Mouse (Mus musculus) hindbrain, embryonic 15.5 days (tissue): ENCODE data around the gene Ephb1. TPM values are rescaled to one million over a fixed set of nuclear protein-coding genes. Genes with fewer than 3 reads are reported as not detected.

ENCODE experiments used
- ATAC-seq: fragments of 200-750 bp; cut with Nextera tagmentation; 2 replicates; pipeline ENCODE4 v1.8.0; 2017; ENCODE audit warnings: low read depth, moderate number of reproducible peaks, moderate TSS enrichment; ENCODE audit not compliant: low FRiP score
- H3K27ac ChIP-seq: fragments of 300-500 bp; sonication (generic); replicated peaks from 2 replicates; pipeline ENCODE4 v1.5.1; 2015; ENCODE audit warnings: mild to moderate bottlenecking, inconsistent platforms
- H3K27me3 ChIP-seq: fragments of 300-500 bp; sonication (generic); 2 replicates; pipeline ENCODE4 v1.6.1; 2015; ENCODE audit warnings: control low read depth, inconsistent platforms
- H3K36me3 ChIP-seq: fragments of 300-500 bp; sonication (generic); 2 replicates; pipeline ENCODE4 v1.6.1; 2015; ENCODE audit warnings: control low read depth, inconsistent platforms
- H3K4me1 ChIP-seq: fragments of 300-500 bp; sonication (generic); replicated peaks from 2 replicates; pipeline ENCODE4 v1.6.1; 2015; ENCODE audit warnings: control low read depth, inconsistent platforms
- H3K4me2 ChIP-seq: fragments of 300-500 bp; sonication (generic); 2 replicates; pipeline ENCODE4 v1.6.1; 2015; ENCODE audit warnings: moderate library complexity, mild to moderate bottlenecking, inconsistent platforms
- H3K4me3 ChIP-seq: fragments of 300-500 bp; sonication (generic); 2 replicates; pipeline ENCODE4 v1.5.1; 2015; ENCODE audit warnings: mild to moderate bottlenecking, inconsistent platforms
- H3K9ac ChIP-seq: fragments of 300-500 bp; sonication (generic); 2 replicates; pipeline ENCODE4 v1.6.1; 2015; ENCODE audit warnings: inconsistent platforms
- H3K9me3 ChIP-seq: fragments of 300-500 bp; sonication (generic); 2 replicates; pipeline ENCODE4 v1.6.1; 2016; ENCODE audit warnings: control low read depth, inconsistent platforms
- WGBS: fragments of 180-500 bp; shearing (Covaris S2); methylation state at CpG from one replicate; pipeline ENCODE4 v1.1.7; 2015; 5-methylcytosine and 5-hydroxymethylcytosine counted together
- polyA plus RNA-seq: library from polyadenylated mRNA; unstranded; fragments of >200 nt; fragmentation: Nextera tagmentation; extraction: Ambion mirVana; gene quantifications from 2 replicates; pipeline ENCODE4 v1.2.1, GENCODE M21; 2015

Ephb1 gene
- 51.4 and 53.1 TPM in 2 replicates for polyA plus RNA-seq

DNA sequence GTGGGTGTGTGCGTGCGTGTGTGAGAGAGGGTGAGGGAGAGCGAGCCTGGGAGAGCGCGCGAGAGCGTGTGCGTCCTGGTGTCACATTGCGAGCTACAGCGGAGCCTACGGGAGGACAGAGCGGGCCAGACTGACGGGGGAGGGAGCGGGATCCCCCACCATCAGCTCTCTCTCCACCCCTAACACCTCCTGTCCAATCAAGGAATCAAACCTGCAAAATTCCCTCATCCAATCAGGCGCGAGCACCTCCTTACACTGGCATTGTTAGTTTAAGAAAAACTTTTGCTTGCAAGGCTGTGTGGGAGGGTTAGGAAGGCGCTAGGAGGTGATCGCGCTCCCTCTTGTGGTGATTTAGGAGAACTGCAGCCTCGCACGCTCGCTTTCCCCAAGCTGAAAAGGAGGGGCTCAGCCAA, at the start of gene Ephb1:
Gene Ephb1 (minus strand): TSS at position 133 of the 413 bp plus-strand sequence.
- Histone ChIP-seq H3K9ac (peak within 1 kb of the TSS; percentile 96), H3K27me3 (peaks cover 12% of the 10 kb centered on the region; the same call in 1 of the 2 replicates), H3K4me1 (peaks cover 24% of the 10 kb centered on the region), H3K4me3 (peak within 1 kb of the TSS; percentile 87), H3K27ac (peak within 1 kb of the TSS; percentile 86), H3K4me2 (peak within 1 kb of the TSS; percentile 89), H3K36me3 (no peaks in the 10 kb centered on the region), H3K9me3 (no peaks in the 10 kb centered on the region)
- 1% methylated on average over 22 of the region's 22 CpGs for WGBS
- ATAC-seq, result peak; percentile 97

GRCm38 (mm10) chr9:102403086-102404021, 48.9 kb upstream of the Ephb1 start:
- 26% methylated on average over 18 of the region's 18 CpGs for WGBS
- ATAC-seq, result peak; percentile 51; the same call in 1 of the 2 replicates
- H3K4me1 ChIP-seq, result 0 out of 2 replicates have a peak, but pooled peaks cover 9% of the 10 kb centered on the region
- H3K36me3 ChIP-seq, result no peaks in the 10 kb centered on the region
- H3K4me2 ChIP-seq, result peak overlapping the region; percentile 10
- H3K9me3 ChIP-seq, result no peaks in the 10 kb centered on the region
- H3K27me3 ChIP-seq, result no peaks in the 10 kb centered on the region
- no peak overlapping the region for H3K4me3 ChIP-seq
- H3K9ac ChIP-seq, result no peak overlapping the region
- no peak overlapping the region for H3K27ac ChIP-seq

- ATAC-seq, result no peak
These were observed 48.2 kb upstream of the Ephb1 start for GRCm38 (mm10) chr9:102402671-102403070.

DNA sequence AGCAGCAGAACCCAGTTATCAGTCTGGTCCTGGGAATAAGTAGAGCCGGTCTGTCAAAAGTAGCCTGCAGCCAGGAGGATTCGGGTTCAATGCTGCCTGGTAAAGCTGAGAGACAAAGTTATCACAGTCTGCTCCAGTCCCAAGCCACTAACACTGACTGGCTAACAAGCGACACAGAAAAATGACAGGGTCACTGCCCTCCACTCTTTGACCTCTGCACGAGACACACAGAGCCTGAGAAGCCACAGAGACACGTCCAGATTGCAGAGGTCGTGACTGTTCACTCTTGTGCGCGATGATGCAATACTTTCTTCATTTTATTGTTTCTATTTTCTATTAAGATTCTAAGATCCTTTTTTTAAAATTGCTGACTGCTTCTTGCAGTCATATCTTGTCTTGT, 33.8 kb upstream of the Ephb1 start:
- no peaks in the 10 kb centered on the region for H3K4me1 ChIP-seq
- H3K27me3 ChIP-seq, result no peaks in the 10 kb centered on the region
- WGBS, result 49% methylated on average over 8 of the region's 8 CpGs
- ATAC-seq, result no peak
- H3K9ac ChIP-seq, result no peak overlapping the region
- H3K36me3 ChIP-seq, result no peaks in the 10 kb centered on the region
- no peak overlapping the region for H3K4me2 ChIP-seq
- no peaks in the 10 kb centered on the region for H3K9me3 ChIP-seq
- H3K27ac ChIP-seq, result no peak overlapping the region
- H3K4me3 ChIP-seq, result no peak overlapping the region

More at GRCm38 (mm10) chr9:102402671-102403070, 48.2 kb upstream of the Ephb1 start:
- Histone ChIP-seq H3K9me3 (no peaks in the 10 kb centered on the region), H3K4me1 (0 out of 2 replicates have a peak, but pooled peaks cover 9% of the 10 kb centered on the region), H3K9ac (no peak overlapping the region), H3K36me3 (no peaks in the 10 kb centered on the region), H3K4me3 (no peak overlapping the region), H3K27ac (no peak overlapping the region), H3K27me3 (no peaks in the 10 kb centered on the region), H3K4me2 (no peak overlapping the region)
- 67% methylated on average over 3 of the region's 3 CpGs for WGBS

GRCm38 (mm10) chr9:102386816-102387215, 32.3 kb upstream of the Ephb1 start:
- Histone ChIP-seq H3K27ac (no peak overlapping the region), H3K9me3 (no peaks in the 10 kb centered on the region), H3K4me2 (no peak overlapping the region), H3K27me3 (no peaks in the 10 kb centered on the region), H3K4me3 (no peak overlapping the region), H3K9ac (no peak overlapping the region), H3K36me3 (no peaks in the 10 kb centered on the region), H3K4me1 (no peaks in the 10 kb centered on the region)
- 91% methylated on average over 9 of the region's 9 CpGs for WGBS
- ATAC-seq, result no peak

DNA sequence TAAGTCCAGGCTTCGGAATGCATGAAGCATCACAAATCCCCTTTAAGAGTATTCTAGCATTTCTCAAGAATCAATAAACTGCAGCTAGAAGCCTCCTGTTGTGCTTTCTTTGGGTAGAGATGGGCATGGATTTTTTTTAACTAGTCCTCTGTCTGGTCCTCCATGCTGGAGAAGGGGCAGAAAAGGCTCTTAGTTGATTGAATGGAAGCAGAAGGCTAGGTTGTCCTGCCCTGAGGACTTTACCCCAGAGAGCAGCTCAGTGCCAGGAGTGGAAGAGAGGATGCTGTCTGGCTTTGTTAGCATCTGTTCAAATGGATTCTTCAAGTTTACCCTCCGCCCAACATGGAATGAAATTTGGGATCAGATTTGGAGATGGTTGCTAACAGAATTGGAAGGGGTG, 25.7 kb upstream of the Ephb1 start:
- WGBS, result 83% methylated on average over 2 of the region's 2 CpGs
- no peak for ATAC-seq
- no peaks in the 10 kb centered on the region for H3K27me3 ChIP-seq

GRCm38 (mm10) chr9:102374661-102375060, 20.2 kb upstream of the Ephb1 start:
- H3K4me2 ChIP-seq, result no peak overlapping the region
- ATAC-seq, result no peak
- H3K4me1 ChIP-seq, result no peaks in the 10 kb centered on the region
- H3K9me3 ChIP-seq, result no peaks in the 10 kb centered on the region
- no peak overlapping the region for H3K4me3 ChIP-seq
- no peaks in the 10 kb centered on the region for H3K36me3 ChIP-seq
- H3K27ac ChIP-seq, result no peak overlapping the region
- H3K9ac ChIP-seq, result no peak overlapping the region
- WGBS, result 88% methylated on average over 5 of the region's 5 CpGs
- no peaks in the 10 kb centered on the region for H3K27me3 ChIP-seq

More for the DNA sequence above, 25.7 kb upstream of the Ephb1 start:
- Histone ChIP-seq H3K36me3 (no peaks in the 10 kb centered on the region), H3K4me2 (no peak overlapping the region), H3K4me3 (no peak overlapping the region), H3K9ac (no peak overlapping the region), H3K27ac (no peak overlapping the region), H3K9me3 (no peaks in the 10 kb centered on the region), H3K4me1 (no peaks in the 10 kb centered on the region)

DNA sequence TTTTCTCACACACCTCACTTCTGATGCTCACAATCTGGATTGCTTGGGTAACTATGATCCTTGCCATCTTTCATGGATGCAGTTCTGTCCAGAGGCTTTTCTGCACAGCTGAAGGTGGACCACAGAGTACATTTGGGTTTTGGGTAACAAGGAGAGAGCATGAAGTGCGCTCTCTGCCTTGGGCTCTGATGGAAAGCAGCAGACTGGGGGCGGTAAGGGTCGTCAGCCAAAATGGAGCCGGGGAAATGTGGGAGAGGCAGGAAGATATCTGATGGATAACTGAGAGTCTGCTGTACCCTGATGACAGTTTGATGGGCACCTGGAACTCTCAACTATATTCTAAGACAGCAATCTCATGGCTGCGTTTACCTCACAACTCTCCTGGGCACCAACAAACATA, 19.4 kb upstream of the Ephb1 start:
- 86% methylated on average over 5 of the region's 5 CpGs for WGBS
- Histone ChIP-seq H3K27me3 (no peaks in the 10 kb centered on the region), H3K9ac (no peak overlapping the region), H3K36me3 (no peaks in the 10 kb centered on the region), H3K4me1 (no peaks in the 10 kb centered on the region), H3K27ac (no peak overlapping the region), H3K9me3 (no peaks in the 10 kb centered on the region), H3K4me3 (no peak overlapping the region), H3K4me2 (no peak overlapping the region)
- no peak for ATAC-seq

GRCm38 (mm10) chr9:102371936-102372335, 17.4 kb upstream of the Ephb1 start:
- Histone ChIP-seq H3K27ac (no peak overlapping the region), H3K4me3 (no peak overlapping the region), H3K27me3 (no peaks in the 10 kb centered on the region), H3K36me3 (no peaks in the 10 kb centered on the region), H3K9me3 (no peaks in the 10 kb centered on the region), H3K9ac (no peak overlapping the region), H3K4me1 (no peaks in the 10 kb centered on the region), H3K4me2 (no peak overlapping the region)
- no peak for ATAC-seq
- WGBS, result 97% methylated on average over 3 of the region's 3 CpGs

DNA sequence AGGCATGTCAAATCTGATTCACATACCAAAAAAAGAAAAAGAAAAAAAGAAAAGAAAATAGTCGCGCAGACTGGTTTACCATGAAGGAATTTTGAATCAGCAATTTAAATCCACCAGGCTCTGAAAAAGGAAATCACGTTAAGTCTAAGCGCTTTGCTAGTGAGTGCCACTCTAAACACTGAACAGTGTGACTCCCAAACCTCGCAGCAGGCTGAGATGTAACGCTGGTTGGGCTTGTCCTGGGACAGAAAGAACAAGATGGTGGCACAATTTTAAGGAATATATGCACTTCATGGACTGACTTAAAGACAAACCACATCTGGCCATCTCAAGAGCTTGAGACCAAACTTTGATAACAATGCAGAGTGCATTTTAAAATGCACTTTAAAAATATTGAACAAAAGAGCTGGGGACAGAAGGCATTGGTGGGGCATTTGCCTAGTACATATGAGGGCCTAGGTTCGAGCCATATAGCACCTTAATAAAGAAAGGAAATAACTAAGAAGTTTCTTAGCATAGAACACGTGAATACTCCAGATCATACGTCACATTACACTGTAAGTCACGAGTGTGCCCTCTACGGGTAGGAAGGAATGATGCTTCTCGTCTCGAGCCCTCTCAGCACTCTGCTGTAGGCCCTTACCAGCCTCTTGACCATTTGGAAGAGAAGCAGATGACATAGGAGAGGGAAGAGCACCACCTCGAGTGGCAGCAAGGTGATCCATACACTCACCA, 16.7 kb upstream of the Ephb1 start:
- Histone ChIP-seq H3K27ac (no peak overlapping the region), H3K27me3 (no peaks in the 10 kb centered on the region), H3K9me3 (no peaks in the 10 kb centered on the region), H3K4me3 (no peak overlapping the region), H3K9ac (no peak overlapping the region), H3K4me2 (no peak overlapping the region), H3K36me3 (no peaks in the 10 kb centered on the region), H3K4me1 (no peaks in the 10 kb centered on the region)
- no peak for ATAC-seq
- 63% methylated on average over 14 of the region's 14 CpGs for WGBS

DNA sequence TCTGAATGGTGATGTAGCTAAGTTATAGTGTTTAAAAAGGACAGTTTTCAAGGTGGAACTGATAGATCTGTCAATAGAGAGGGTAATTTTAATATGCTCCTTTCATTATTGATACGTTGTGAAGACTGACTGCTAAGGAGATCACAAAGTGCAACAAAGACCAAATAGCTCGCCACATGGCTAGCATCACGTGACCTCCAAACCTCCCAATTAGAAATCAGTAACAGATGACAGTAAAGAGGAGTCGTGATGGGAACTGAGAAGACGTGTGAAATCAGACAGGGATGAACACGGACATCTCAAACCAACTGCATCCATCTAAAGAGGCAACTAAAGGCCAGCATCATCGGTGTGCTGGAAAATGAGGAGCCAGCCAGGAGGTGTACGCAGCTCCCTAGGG, 15.6 kb upstream of the Ephb1 start:
- Histone ChIP-seq H3K9me3 (no peaks in the 10 kb centered on the region), H3K4me1 (no peaks in the 10 kb centered on the region), H3K9ac (no peak overlapping the region), H3K36me3 (no peaks in the 10 kb centered on the region), H3K27ac (no peak overlapping the region), H3K4me2 (no peak overlapping the region), H3K27me3 (no peaks in the 10 kb centered on the region), H3K4me3 (no peak overlapping the region)
- no peak for ATAC-seq
- WGBS, result 68% methylated on average over 8 of the region's 8 CpGs

GRCm38 (mm10) chr9:102369141-102369540, 14.6 kb upstream of the Ephb1 start:
- Histone ChIP-seq H3K27ac (no peak overlapping the region), H3K4me3 (no peak overlapping the region), H3K9ac (no peak overlapping the region), H3K4me2 (no peak overlapping the region), H3K27me3 (no peaks in the 10 kb centered on the region), H3K36me3 (no peaks in the 10 kb centered on the region), H3K9me3 (no peaks in the 10 kb centered on the region), H3K4me1 (no peaks in the 10 kb centered on the region)
- ATAC-seq, result no peak
- 78% methylated on average over 3 of the region's 3 CpGs for WGBS
